Mouse (Mus musculus) liver, adult (tissue): ENCODE data around the gene Mbtd1.
A peak's percentile ranks its signal among the peaks of the same experiment; 100 is the strongest.

Experiments
- GATA4 ChIP-seq: IDR thresholded peaks from 2 replicates; pipeline ENCODE4 v1.6.1; 2014; ENCODE audit warnings: mild to moderate bottlenecking, low read length; ENCODE audit not compliant: insufficient replicate concordance

The Mbtd1 gene

DNA sequence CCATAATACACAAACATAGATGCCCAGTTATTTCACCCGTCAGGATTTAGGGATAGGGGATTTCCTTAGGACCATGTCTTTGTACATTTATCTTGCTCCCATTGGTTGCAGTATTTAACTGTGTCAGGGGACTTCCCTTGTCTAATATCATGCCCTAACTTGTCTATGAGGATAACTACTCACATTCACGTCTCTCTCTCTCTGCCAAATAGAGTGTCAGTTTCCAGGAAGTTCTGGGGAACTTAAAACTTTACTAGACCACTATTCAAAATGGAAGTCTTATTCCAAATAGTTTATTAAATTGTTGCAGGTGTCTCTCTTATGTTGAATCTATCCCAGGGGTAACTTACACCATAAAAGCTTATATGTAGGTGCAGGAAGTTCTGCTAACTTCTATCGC is 26.0 kb downstream of the Mbtd1 start:
- no peak for TF ChIP-seq GATA4

- TF ChIP-seq GATA4 = no peak
These were observed 43.5 kb downstream of the Mbtd1 start for GRCm38 (mm10) chr11:93929106-93929505.

GRCm38 (mm10) chr11:93940906-93941305 is 55.3 kb downstream of the Mbtd1 start:
- TF ChIP-seq GATA4 = no peak

GRCm38 (mm10) chr11:93944986-93945385 is 59.3 kb downstream of the Mbtd1 start:
- TF ChIP-seq GATA4 = no peak

DNA sequence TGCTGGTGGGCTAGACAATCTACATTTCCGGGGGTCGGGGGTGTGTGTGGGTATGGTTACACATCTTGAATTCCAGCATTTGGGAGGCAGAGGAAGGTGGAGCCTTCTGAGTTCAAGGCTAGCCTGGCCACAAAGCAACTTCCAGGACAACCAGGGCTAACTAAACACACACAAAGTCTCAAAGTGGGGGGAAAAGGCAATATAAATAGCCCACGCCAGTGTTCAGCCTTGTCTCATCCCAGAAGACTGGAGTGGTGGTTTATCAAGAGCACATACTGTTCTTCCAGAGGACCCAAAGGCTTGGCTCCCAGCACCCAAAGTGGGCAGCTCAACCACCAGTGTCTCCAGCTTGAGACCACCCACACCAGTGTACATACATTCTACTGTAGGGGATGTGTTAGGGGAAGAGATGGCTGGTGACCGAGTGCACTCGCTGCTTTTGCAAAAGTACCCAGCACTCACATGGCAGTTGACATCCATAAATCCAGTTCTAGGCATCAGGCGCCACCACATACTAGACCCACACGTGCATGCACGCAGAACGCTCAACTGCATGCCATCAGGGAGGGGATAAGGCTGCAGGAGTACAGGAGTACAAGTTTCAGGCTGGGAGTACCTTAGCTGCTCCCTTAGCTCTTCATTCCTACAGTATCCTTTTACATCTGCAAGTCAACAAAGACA is 63.4 kb downstream of the Mbtd1 start:
- TF ChIP-seq GATA4 = no peak

DNA sequence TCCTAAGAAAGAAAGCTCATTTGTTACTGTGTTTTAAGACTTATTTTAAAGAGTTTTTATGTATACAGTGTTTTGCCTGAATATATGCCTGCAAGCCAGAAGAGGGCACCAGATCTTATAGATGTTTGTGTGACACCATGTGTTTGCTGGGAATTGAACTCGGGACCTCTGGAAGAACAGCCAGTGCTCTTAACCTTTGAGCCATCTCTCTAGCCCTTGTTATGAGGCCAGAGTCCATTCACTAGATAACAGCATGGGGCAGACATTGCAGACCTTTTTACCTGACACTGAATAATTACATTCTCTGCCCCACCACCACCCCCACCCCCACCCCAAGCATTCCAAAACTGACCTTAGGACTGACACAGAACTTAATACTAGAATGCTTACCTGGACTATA is 64.4 kb downstream of the Mbtd1 start:
- no peak for TF ChIP-seq GATA4

- no peak for TF ChIP-seq GATA4
These were observed 66.7 kb downstream of the Mbtd1 start for GRCm38 (mm10) chr11:93952376-93952775.

- TF ChIP-seq GATA4 = no peak
These were observed 69.1 kb downstream of the Mbtd1 start for GRCm38 (mm10) chr11:93954738-93955255.

- peak; percentile 11; the same call in 1 of the 2 replicates for TF ChIP-seq GATA4
These were observed 69.9 kb downstream of the Mbtd1 start for GRCm38 (mm10) chr11:93955256-93956150.

DNA sequence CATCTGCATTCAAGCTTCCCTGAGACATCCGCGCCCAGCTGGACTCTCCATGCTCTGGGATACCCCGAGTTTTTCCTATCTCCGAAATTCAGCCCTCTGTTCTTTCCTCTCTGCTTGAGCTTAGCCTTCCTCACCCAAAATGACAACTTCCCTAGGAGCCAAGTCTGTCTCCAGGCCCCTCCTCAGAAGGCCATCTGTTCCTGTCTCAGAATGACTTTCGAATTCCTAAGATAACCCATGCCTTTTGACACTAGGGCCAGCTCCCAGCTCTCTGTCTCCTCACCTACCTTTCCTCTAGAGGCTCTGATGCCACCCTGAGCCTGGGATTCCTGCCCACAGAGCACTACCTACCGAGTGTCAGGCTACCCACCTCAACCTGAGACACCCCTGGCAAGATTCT is 70.5 kb downstream of the Mbtd1 start, which contains the start of gene Nme2:
Nme2 (minus strand) TSS at position 101 of the 400 bp plus-strand sequence.
- TF ChIP-seq GATA4 = no peak

GRCm38 (mm10) chr11:93957031-93957555 is 71.4 kb downstream of the Mbtd1 start:
- no peak for TF ChIP-seq GATA4

GRCm38 (mm10) chr11:93957746-93958145 is 72.1 kb downstream of the Mbtd1 start:
- TF ChIP-seq GATA4 = no peak

DNA sequence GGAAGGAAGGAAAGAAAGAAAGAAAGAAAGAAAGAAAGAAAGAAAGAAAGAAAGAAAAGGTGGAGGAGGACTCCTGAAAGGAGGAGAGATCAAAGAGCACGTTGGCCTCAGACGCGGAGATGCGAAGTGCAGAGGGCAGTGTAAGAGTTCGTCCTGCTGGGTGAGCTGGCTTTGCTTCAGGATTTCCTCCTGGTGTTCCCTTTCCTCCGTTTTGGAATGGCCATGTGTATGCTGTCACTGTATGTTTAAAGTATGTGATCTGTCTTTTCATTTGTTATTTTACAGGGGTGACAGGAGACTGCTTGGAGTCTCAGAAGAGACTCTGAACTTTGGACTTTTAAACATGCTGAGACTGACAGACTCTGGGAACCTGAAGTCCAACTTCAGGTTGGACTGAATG is 75.8 kb downstream of the Mbtd1 start:
- no peak for TF ChIP-seq GATA4

DNA sequence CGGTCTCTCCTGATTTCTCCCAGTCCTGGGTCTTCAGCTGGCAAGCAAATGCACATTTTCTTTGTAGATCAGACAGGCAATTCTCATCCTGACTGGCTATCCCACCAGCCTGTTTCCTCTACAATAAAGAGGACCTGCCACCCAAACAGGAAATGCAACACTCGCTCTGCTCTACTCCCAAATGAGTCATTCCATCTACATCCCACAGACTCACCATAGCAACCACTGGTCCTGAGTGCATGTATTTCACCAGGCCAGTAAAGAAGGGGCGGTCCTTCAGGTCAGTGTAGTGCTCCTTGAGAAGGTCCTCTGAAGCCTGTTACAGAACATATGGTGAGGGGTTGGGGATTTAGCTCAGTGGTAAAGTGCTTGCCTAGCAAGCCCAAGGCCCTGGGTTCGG is 77.4 kb downstream of the Mbtd1 start:
- TF ChIP-seq GATA4 = no peak

DNA sequence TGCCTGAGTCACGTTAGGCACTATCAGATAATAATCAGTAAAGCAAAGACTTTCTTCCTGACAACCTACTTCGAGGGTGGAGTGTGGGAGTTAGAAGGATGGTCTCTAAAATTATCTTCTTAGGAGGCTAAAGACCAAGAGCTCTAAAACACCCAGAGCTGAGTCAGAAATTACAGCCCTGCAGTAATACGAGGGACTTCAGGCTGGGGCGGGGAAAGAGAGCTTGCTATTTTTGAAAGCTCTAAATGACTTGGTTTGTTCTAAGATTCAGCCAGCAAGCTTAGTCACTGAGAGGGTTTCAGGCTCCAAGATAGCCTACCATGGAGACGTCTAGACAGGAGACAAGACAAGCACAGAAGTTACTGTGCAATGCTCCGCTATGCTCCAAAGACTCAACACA is 79.7 kb downstream of the Mbtd1 start:
- no peak for TF ChIP-seq GATA4

DNA sequence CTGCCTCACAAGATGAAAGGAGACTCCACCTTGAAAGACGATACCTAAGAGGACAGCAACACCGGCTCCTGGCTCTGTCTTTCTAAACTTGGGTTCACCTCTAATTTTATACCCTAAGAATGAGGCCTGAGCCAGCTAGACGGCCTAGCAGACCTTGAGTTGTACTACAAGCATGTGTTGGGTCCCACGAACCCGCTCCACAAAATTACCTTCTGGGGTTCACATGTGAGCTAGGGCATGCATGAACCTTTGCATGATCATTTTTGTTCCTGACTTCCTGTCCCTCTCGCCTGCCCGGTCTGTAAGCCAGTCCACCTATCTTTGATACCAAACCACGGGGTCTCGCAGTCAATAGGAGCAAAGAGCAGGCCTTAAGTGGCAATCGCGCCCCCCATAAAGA is 81.7 kb downstream of the Mbtd1 start:
- TF ChIP-seq GATA4 = no peak
